Mouse (Mus musculus): ENCODE results near the gene Mrps16.

Gene Mrps16

DNA sequence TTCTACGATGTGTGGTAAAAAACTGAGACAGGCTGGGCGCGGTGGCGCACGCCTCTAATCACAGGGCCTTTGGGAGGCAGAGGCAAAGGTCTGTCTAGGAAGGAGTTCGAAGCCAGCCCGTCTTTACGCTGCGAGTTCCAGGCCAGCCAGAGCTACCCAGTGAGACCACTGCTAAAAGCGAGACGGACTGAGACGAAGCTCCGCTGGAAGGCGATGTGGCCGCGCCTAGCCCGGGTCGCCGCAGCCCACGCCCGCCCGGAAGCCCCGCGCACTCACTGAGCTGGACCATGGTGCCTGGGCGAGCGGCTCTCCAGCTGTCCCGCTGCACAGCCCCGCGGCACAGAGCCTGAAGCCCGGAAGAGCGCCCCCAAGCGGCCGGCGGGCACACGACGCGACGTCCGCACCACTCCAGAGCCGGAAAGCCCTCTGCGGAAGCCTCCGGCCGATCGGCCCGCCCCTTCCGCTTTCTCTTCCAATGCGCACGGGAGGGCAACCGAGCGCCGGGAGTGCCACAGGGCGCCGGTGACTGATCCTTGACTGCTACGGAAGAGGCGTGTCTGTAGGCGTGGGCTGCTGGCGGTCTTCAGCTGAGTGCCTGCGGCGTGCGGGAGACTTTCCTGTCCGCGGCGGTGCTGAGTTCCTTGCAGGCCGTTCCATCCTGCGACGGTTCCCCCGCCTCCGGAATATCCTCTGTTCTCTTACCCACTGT, at the start of gene Mrps16:
TSS of gene Mrps16 (minus strand) at position 430 of the 709 bp plus-strand sequence.
- DNase-seq (ENCODE audit: low read depth in 2 of 2, low spot score in 2 of 2), result peak; percentile 88 to 90

DNA sequence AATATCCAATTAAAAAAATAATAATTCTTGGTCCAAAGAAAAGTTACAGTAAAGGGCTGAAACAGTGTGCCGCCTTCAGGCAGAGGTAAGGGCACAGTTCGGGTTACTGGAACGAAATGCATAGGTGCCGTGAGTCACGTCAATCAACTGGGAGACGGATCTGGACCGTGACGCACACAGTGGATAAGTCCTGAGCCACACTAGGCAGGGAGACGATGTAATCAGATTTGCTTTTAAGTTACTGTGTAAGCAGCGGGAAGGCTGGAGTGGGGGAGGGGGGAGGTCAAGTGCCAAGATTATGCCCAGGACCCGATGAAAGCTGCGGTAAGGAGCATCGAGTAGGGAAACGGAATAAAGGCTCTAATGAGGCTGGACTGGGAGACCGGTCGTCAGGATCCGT, 48.8 kb upstream of the Mrps16 start:
- no peak for DNase-seq (ENCODE audit: low read depth in 2 of 2, low spot score in 2 of 2)

DNA sequence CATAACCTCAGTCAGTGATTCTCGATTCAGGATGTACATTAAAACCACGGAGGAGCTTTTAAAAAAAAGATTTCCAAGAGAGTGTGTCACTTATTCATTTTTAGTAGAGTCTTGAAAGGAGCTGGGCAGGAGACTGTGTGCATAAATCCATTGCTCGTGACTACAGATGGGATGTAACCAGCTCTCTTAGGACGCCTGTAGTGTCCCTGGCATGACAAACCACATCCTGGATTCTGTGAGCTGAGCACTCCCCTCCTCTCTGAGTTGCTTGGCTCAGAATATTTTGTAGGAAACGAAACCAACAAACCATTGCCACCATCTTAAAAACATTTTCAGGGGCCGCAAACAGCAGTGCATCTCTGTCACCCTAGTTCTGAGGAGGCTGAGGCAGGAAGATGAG, 43.5 kb upstream of the Mrps16 start:
- no peak for DNase-seq (ENCODE audit: low read depth in 2 of 2, low spot score in 2 of 2)

DNA sequence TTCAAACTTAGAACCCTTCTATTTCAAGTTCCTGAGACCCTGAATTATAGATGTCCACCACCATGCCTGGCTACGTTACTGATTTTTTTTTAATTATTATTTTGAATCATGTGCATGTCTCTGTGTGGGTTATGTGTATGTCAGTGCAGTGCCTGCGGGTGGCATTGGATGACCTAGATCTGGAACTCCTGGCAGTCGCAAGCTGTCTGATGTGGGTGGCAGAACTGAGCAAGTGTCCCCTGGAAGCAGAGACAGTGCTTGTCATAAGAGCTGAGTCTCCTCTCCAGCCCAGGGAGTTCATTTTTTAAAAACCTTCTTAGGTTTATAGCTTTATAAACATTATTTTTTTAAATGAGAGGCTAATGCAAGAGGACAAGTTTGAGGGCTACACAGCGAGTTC, 39.0 kb upstream of the Mrps16 start:
- no peak for DNase-seq (ENCODE audit: low read depth in 2 of 2, low spot score in 2 of 2)

DNA sequence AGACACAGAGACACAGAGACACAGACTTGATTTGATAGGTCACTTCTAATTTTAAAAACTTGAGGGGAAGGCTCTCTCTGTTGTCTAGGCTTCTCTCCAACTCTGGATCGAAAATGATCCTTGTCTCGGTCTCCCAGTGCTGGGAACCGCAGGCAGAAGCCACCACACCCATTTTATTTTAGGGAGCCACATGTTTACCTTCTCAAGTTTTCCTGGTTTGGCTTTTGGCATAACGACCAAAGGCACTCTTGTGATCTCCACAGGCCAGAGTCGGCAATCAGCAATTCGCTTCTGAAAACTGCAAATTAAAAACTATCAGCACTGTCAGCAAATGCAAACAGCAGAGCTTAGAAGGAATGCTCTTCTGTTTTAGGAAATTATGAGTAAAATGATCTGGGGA, 38.3 kb upstream of the Mrps16 start:
- no peak for DNase-seq (ENCODE audit: low read depth in 2 of 2, low spot score in 2 of 2)

DNA sequence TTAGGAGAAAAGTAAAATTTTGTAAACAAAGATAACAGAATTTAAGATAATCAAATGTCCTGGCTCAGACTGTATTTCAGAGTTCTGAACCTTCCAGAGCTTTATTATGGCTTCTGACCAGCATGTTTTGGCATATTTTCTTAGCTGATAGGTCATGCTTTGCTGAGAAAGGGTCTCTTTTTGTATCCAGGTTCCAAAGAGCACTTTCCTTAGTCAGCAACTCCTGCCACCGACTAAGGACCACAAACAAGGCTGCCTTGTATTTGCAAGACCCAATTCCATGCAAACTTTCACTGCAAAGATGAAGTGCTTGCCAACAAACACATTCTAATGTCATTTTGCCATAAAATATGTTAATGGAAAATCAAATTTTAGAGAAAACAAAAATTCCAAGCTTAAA, 36.4 kb upstream of the Mrps16 start:
- no peak for DNase-seq (ENCODE audit: low read depth in 2 of 2, low spot score in 2 of 2)

DNA sequence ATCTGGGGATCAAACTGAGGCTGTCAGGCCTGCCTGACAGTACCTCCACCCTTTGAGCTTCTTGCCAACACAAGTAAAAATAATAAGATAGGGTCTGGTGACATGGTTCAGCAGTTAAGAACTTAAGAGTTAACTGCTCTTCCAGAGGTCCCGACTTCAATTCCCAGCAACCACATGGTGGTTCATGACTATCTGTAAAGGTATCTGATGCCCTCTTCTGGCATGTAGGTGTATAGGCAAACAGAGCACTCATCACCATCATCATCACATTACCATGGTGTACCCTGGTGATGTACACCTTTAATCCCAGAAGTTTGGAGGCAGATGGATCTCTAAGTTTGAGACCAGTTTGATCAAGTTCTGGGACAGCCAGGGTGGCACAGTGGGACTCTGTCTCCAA, 35.2 kb upstream of the Mrps16 start:
- no peak for DNase-seq (ENCODE audit: low read depth in 2 of 2, low spot score in 2 of 2)

DNA sequence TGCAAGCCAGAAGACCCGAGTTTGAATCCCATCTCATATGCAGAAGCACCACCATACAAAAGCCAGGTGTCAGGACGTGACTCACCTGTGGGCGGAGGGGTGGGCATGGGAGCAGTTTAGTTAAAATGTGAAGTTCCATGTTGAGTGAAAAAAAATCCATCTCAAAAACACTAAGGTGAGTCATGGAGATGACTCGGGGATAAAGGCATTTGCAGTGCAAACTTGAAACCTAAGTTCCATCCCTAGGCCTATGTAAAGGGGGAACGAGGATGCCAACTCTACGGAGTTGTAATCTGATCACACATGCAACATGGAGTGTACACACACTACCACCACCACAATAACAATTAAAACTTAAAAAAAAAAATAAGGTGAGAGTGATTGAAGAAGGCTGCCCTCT, 29.6 kb upstream of the Mrps16 start:
- no peak for DNase-seq (ENCODE audit: low read depth in 2 of 2, low spot score in 2 of 2)

DNA sequence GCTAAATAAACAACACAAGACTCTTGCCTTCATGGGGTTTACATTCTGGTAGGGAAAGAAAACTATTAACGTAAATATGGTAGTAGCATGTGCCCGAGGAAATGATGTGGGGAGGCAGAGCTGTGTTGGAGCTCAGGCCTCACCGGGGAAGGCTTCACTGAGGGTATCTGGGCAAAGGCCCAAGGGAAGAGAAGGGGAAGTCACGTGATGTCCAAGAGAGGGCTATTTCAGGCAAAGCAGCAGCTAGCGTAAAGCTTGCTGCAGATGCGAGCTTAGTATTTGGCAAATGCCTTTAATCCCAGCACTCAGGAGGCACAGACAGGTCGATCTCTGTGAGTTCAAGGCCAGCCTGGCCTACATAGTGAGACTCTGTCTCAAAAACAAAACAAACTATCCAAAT, 28.8 kb upstream of the Mrps16 start:
- no peak for DNase-seq (ENCODE audit: low read depth in 2 of 2, low spot score in 2 of 2)

DNA sequence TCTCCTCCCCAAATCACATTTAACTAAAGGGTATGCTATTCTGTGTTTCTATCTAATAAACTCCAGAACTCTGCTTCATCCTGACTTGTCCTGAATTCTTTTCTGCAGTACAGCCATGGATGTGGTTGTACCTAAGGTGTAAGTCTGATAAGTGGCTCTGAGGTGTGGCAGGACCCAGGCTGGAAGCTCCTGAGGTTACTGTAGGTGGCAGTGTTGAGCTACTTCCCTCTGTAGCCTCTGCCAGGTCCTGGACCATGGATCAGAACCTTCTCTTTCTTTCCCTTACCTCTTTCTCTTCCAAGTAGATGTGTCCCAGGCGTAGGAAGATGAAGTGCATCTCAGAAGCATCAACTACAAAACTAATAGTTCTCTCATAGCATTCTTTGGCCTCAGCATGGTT, 6.6 kb upstream of the Mrps16 start:
- no peak for DNase-seq (ENCODE audit: low read depth in 2 of 2, low spot score in 2 of 2)

DNA sequence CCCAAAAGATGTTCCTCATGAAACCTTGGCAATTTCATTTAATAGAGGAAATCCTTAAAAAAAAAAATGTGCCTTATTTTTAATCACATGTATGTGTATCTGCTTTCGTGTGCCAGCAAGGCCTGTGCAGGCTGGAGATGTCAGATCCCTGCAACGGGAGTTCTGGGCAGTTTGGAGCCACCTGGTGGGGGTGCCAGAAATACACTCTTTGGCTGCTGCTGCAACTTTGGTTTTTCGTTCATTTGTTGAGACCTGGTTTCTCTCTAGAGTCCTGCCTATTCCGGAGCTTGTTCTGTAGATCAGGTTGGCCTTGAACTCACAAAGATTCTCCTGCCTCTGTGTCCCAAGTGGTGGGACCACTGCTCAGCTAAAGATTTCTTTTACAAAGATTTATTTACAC, 5.4 kb upstream of the Mrps16 start:
- peak in 1 of 2 experiments; percentile 30 for DNase-seq (ENCODE audit: low read depth in 2 of 2, low spot score in 2 of 2)

DNA sequence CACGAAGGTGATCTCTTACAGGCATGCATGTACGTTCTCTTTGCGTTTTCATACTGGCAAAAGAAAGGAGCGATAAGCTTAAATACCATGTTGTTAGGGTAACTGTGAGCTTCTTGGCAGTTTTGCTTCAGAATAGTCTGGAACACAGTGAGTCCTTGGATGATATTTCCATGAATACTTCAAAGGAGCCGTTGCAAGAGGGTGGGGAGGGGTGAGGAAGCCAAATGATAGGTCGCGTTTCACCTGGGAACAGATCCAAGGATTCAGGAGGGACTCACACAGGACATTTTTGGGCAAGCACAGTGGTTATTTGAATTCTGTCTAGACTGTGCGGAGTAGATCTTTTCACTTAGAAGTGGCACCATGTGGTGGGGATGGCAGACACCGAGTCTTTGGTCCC, 3.8 kb upstream of the Mrps16 start:
- no peak for DNase-seq (ENCODE audit: low read depth in 2 of 2, low spot score in 2 of 2)

DNA sequence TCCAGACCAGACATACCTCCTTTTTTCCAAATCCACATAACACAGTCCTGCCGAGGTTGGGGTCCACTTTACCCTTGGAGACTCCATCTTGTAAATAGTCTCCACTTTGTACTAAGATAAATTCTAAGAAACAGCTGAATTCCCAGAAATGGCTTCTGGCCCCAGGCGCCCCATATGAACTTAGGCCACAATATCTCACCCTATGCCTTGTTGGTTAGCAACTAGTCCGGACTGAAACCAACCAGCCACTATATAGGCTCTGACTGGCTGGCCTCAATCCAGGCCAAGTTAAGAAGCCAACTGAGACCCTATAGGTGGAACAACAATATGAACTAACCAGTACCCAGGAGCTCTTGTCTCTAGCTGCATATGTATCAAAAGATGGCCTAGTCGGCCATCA, 1.1 kb downstream of the Mrps16 start:
- DNase-seq (ENCODE audit: low read depth in 2 of 2, low spot score in 2 of 2), result no peak

DNA sequence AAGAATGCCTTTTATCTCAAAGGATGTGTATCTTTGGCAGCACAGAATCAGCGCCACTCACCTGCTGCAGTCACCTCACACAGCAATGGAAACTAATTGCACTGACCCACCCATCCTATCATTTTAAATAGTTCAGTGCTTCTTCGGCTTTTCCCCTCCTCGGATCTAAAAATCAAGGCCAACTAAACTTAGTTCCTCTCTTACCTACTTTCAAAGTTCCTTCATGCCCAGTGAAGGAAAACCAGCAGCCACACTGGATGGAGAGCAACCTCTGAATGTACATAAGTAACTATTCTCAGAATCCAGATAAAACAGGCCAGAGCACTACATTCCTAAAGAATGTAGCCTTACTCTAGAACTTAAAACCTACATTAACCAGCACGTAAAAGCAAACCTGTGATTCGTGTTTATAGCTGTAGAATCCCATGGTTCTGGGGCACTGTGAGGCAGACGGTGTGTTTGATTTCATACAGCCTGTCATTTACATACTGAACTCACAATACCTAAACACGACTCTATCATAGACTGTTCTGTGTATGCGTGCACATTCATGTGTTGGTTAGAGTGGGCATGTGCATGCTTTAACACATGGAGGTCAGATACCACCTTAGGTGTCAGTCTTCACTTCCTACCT, 3.9 kb downstream of the Mrps16 start:
- no peak for DNase-seq (ENCODE audit: low read depth in 2 of 2, low spot score in 2 of 2)

DNA sequence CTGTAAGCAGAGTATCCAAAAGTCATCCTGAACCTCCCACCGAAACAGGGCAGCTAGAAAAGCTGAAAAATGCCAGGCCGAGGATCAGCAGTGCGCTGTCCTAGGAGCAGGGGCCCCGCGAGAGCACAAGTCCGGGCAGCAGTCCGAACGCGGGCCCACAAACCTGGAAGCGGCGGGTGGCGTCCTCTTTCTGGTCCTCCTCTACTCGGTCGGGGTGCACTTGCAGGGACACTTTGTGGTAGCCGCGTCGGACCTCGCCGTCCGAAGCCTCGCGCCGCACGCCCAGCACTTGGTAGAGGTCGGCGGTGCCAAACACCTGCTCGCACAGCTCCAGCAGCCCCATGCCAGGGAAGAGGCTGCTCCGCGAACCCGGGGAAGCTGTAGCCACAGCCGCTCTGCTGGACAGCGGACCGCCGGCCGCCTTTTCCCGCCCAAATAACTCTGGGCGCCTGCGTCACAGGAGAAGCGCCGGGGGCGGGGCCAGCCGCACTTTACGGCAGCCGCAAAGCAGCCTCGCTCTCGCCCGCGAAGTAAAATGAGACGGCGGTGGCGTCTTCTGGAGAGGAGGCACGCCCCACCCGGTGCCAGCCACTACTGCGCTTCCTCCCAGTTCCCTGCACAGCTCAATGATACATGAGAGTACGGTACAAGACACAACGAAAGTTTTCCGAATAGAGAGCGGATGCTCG, 4.8 kb downstream of the Mrps16 start, which contains the start of gene Dnajc9:
TSS of gene Dnajc9 (minus strand) at position 470 of the 689 bp plus-strand sequence.
- DNase-seq (ENCODE audit: low read depth in 2 of 2, low spot score in 2 of 2), result peak; percentile 85 to 92

DNA sequence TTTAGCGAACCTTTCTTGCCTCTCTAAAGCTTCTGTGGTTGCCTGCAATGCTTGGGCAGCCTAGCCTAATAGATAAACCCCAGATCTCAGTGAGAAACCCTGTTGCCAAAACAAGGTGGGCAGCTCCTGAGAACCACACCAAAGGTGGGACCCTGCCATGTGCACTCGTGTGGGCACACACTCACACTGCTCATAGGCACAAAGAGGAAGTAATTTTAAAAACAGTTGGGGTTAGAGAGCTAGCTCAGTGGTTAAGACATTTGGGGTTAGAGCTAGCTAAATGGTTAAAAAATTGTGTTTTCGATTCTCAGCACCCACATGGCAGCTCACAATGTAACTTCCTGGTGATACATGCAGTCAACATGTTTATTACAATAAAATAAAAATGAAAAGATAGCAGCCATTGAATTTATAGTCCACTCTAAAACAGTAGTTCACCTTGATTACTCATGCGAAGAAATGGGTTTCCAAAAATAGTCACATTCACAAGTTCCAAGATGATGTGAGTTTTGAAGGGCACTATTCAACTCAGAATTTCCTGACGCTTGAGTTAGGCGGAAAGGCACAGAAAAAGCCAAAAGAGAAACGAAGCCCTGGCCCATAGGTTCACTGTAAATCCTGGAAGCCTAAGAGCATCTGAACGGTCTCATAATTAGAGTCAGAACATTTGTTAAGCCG, 13.5 kb downstream of the Mrps16 start:
- DNase-seq (ENCODE audit: low read depth in 2 of 2, low spot score in 2 of 2), result peak; percentile 7 to 32

DNA sequence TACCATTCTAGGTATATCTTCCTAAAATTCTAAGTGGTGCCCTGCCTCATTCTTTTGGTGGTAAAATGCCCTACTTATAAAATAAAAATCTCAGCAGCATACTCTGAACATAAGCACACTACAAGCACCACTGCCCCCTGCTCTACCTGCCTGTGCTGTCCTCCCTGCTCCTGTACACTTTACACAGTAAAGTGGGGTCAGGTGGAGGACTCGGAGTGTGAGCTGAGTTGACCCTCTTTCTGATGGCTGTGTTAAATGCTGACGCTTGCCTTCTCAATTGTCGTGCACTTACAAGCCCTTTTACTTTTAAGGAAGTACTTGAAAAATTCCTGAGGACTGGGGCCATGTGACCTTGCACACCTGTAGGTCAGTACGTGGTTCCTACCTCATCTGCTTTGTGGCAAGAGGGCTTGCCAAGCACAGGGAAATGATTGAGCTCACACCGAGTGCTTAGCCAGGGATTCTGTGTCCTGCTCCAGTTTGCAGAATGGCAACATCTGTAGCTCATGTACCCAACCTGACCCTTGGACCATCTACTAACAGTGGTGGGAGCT, 14.3 kb downstream of the Mrps16 start:
- no peak for DNase-seq (ENCODE audit: low read depth in 2 of 2, low spot score in 2 of 2)

DNA sequence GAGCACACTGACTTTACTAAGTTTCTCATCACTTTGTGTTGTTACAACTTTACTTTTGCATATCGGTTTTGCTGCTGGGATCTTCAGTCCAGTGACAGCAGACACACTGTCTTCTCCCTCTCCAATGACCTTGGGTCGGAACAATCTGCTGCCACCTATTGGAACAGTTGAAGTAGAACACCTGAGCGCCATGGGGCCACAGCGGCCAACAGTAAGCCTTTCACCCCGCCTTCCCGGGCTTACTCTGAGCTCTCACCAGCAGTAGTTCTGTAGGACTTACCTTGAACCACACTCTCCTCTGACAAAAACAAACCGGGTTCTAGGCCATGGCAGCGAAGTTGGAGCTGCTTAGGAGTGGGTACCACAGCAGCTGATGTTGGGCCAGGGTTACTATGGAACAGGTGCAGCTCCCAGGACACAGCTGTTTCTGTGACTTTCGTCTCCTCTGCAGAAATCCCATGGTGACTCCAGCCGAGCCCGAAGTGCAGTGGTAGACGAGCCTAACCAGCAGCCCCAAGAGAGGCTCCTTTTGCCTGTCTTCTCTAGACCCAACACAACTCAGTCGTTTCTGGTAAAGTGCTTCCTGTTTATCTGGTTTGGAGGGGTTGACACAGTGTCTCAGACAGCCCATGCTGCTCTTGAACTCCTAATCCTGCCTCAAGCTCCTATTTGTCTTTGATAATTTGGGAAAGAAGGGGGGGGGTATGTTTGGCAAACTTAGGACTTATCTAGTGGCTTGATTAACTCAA, 14.9 kb downstream of the Mrps16 start:
- DNase-seq (ENCODE audit: low read depth in 2 of 2, low spot score in 2 of 2), result peak; percentile 59 to 68

DNA sequence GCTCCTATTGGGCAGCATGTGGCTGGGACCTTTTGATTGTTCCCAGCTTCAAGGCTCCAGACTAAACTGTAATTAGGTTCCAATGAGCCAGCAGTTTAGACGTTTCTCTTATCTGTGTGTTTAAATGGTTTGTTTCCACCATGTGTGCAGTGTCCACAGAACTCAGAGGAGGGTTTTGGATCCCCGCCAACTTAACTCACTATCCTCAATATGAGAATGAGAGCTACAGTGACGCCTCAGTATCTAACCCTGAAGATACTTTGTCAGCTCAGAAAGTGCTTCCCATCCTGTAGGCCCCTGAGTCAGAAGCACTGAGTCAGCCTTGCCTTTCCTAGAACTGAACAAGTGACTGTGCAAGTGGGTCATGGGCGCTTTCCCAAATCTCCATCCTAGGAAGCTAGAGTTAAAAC, 16.3 kb downstream of the Mrps16 start:
- DNase-seq (ENCODE audit: low read depth in 2 of 2, low spot score in 2 of 2), result no peak

DNA sequence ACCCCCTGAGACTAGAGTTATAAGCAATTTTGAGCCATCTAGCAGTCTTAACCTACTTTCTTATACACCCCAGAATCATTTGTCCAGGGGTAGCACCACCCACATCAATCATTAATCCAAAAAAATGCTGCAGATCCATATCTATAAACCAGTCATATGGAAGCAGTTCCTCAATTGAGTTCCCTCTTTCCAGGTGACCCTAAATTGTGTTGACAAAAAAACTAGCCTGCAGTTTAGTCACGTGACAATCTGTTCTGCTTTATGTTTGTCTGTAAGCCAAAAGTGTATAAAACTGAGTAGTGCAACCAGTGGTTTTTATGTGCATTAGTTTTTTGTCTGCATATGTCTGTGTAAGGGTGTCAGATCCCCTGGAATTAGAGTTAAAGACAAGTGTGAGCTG, 21.6 kb downstream of the Mrps16 start:
- no peak for DNase-seq (ENCODE audit: low read depth in 2 of 2, low spot score in 2 of 2)

DNA sequence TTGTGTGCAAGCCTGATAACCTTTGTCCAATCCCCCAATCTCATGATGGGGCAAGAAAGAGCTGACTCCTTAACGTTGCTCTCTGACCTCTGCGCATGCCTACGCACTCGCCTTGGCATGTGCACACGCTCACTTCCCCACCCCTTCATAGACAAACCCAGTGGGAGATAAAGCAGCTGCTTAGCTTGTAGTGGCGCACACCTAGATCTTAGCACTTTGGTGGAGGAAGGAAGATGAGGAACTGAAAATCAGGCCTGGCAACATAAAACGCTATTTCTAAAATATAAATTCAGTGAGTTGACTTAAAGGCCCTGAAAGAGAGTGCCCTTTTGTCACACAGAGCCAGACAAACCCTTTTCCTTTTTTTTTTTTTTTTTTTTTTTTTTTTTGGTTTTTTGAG, 22.6 kb downstream of the Mrps16 start:
- DNase-seq (ENCODE audit: low read depth in 2 of 2, low spot score in 2 of 2), result no peak

Data from CD8-positive naive resting alpha-beta T cell, adult 2 months (primary cell).